Mouse (Mus musculus) forebrain, embryonic 16.5 days (tissue): ENCODE results near the gene Rhbdf2. TPM values are rescaled to one million over a fixed set of nuclear protein-coding genes. Genes with fewer than 3 reads are reported as not detected.

Source experiments
- ATAC-seq: fragments of 200-750 bp; cut with Nextera tagmentation; 2 replicates; pipeline ENCODE4 v1.8.0; 2017; ENCODE audit warnings: mild to moderate bottlenecking, moderate library complexity
- H3K27ac ChIP-seq: fragments of 300-500 bp; sonication (generic); 2 replicates; pipeline ENCODE4 v1.5.1; 2014; ENCODE audit warnings: low read length, control low read depth
- H3K27me3 ChIP-seq: fragments of 300-500 bp; sonication (generic); replicated peaks from 2 replicates; pipeline ENCODE4 v1.6.1; 2014; ENCODE audit warnings: low read length; ENCODE audit not compliant: control insufficient read depth, insufficient read depth
- H3K36me3 ChIP-seq: fragments of 300-500 bp; sonication (generic); 2 replicates; pipeline ENCODE4 v1.6.1; 2014; ENCODE audit not compliant: control insufficient read depth, insufficient read depth
- H3K4me1 ChIP-seq: fragments of 300-500 bp; sonication (generic); replicated peaks from 2 replicates; pipeline ENCODE4 v1.6.1; 2014; ENCODE audit warnings: low read length; ENCODE audit not compliant: control insufficient read depth, insufficient read depth
- H3K4me2 ChIP-seq: fragments of 300-500 bp; sonication (generic); 2 replicates; pipeline ENCODE4 v1.6.1; 2014; ENCODE audit warnings: mild to moderate bottlenecking, low read length, control low read depth
- H3K4me3 ChIP-seq: fragments of 300-500 bp; sonication (generic); replicated peaks from 2 replicates; pipeline ENCODE4 v1.5.1; 2014; ENCODE audit warnings: mild to moderate bottlenecking, low read length, control low read depth
- H3K9ac ChIP-seq: fragments of 300-500 bp; sonication (generic); replicated peaks from 2 replicates; pipeline ENCODE4 v1.6.1; 2014; ENCODE audit warnings: low read depth, low read length, control low read depth
- H3K9me3 ChIP-seq: fragments of 300-500 bp; sonication (generic); 2 replicates; pipeline ENCODE4 v1.6.1; 2016; ENCODE audit warnings: low read length; ENCODE audit not compliant: control insufficient read depth
- WGBS: fragments of 180-500 bp; shearing (Covaris S2); extraction: QIAGEN DNeasy Blood & Tissue Kit; methylation state at CpG from one replicate; pipeline ENCODE4 v1.1.7; 2014; 5-methylcytosine and 5-hydroxymethylcytosine counted together
- polyA plus RNA-seq: library from polyadenylated mRNA; unstranded; fragments of >200 nt; fragmentation: Nextera tagmentation; extraction: Ambion mirVana; gene quantifications from 2 replicates; pipeline ENCODE4 v1.2.1, GENCODE M21; 2015

Gene Rhbdf2
- polyA plus RNA-seq, 1 experiment from 2014 or later, result 1.0 TPM

DNA sequence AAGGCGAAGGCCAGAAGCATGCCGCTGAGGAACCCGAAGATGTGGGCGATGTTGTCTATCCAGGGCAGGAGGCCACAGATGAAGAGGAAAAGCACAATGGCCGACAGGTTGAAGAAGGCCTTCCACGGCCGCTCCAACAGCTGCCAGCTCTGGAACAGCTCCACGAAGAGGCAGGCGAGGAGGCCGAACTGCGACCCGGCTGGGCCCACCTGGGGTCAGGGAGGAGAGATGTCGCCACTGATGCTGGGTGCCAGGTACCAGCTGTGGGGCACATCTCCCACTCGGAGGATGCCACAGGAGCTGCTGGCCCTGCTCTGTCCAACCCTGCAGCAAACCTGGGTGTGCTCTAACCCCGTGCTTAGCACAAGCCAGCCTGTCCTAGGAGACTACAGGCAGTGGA is 27.6 kb downstream of the Rhbdf2 start:
- Histone ChIP-seq H3K9me3 (no peaks in the 10 kb centered on the region), H3K9ac (no peak overlapping the region), H3K36me3 (no peaks in the 10 kb centered on the region), H3K4me2 (no peak overlapping the region), H3K4me3 (no peak overlapping the region), H3K27ac (no peak overlapping the region), H3K27me3 (no peaks in the 10 kb centered on the region), H3K4me1 (peaks cover 4% of the 10 kb centered on the region; the same call in 1 of the 2 replicates)
- 90% methylated on average over 15 of the region's 15 CpGs for WGBS
- ATAC-seq, result no peak

- Histone ChIP-seq H3K27ac (no peak overlapping the region), H3K9me3 (no peaks in the 10 kb centered on the region), H3K27me3 (no peaks in the 10 kb centered on the region), H3K4me1 (peaks cover 9% of the 10 kb centered on the region), H3K9ac (no peak overlapping the region), H3K36me3 (no peaks in the 10 kb centered on the region), H3K4me2 (no peak overlapping the region), H3K4me3 (no peak overlapping the region)
- ATAC-seq, result no peak
- WGBS, result 76% methylated on average over 8 of the region's 8 CpGs
These were observed 28.6 kb downstream of the Rhbdf2 start for GRCm38 (mm10) chr11:116598193-116598592.

DNA sequence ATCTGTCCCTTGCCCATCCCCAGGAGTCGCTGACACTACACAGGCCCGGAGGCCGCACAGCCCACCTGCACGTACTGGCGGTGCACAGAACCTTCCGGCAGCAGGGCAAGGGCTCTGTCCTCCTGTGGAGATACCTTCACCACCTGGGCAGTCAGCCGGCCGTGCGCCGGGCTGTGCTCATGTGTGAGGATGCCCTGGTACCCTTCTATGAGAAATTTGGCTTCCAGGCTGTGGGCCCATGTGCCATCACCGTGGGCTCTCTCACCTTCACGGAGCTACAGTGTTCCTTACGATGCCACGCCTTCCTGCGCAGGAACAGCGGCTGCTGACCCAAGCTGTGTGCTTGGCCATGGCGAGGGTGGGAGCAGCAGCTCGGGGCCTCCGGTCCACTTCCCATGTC is 30.1 kb downstream of the Rhbdf2 start:
- no peaks in the 10 kb centered on the region for H3K27me3 ChIP-seq
- peaks cover 17% of the 10 kb centered on the region for H3K4me1 ChIP-seq
- no peak overlapping the region for H3K4me2 ChIP-seq
- no peak for ATAC-seq
- H3K9ac ChIP-seq, result no peak overlapping the region
- no peaks in the 10 kb centered on the region for H3K36me3 ChIP-seq
- H3K9me3 ChIP-seq, result no peaks in the 10 kb centered on the region
- H3K4me3 ChIP-seq, result no peak overlapping the region
- WGBS, result 89% methylated on average over 19 of the region's 19 CpGs
- H3K27ac ChIP-seq, result no peak overlapping the region

DNA sequence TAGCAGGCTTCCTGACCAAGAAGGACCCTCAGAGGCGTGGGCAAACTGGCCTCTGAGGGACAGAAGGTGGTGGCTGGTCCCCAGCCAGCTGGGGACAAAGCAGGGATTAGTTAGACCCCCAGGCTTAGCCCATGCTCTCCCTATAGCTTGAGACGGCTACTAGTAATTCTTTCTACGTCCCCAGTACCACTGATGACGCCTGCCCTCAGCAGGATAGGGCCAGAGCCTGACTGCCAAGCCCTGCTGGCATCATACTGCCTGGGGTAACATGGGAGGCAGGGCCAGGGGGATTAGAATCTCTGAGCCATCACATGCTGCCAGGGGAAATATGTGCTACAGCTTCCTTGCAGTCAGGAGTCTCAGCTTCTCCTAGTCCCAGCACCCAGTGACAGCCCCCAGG is 33.5 kb downstream of the Rhbdf2 start:
- H3K27me3 ChIP-seq, result no peaks in the 10 kb centered on the region
- ATAC-seq, result no peak
- peak overlapping the region; percentile 32 for H3K9ac ChIP-seq
- no peak overlapping the region for H3K4me2 ChIP-seq
- H3K27ac ChIP-seq, result peak overlapping the region; percentile 60
- H3K4me3 ChIP-seq, result no peak overlapping the region
- no peaks in the 10 kb centered on the region for H3K36me3 ChIP-seq
- H3K4me1 ChIP-seq, result peaks cover 20% of the 10 kb centered on the region
- WGBS, result 38% methylated on average over 4 of the region's 4 CpGs
- H3K9me3 ChIP-seq, result no peaks in the 10 kb centered on the region

GRCm38 (mm10) chr11:116592428-116592827 is 34.4 kb downstream of the Rhbdf2 start:
- Histone ChIP-seq H3K27me3 (no peaks in the 10 kb centered on the region), H3K36me3 (no peaks in the 10 kb centered on the region), H3K9ac (peak overlapping the region; percentile 36; the same call in 1 of the 2 replicates), H3K27ac (peak overlapping the region; percentile 80), H3K4me3 (no peak overlapping the region), H3K9me3 (no peaks in the 10 kb centered on the region), H3K4me1 (peaks cover 18% of the 10 kb centered on the region), H3K4me2 (no peak overlapping the region)
- peak; percentile 81 for ATAC-seq

GRCm38 (mm10) chr11:116591621-116592020 is 35.2 kb downstream of the Rhbdf2 start:
- no peak for ATAC-seq
- H3K4me1 ChIP-seq, result peaks cover 18% of the 10 kb centered on the region
- H3K4me2 ChIP-seq, result no peak overlapping the region
- no peak overlapping the region for H3K27ac ChIP-seq
- 85% methylated on average over 4 of the region's 4 CpGs for WGBS
- H3K36me3 ChIP-seq, result no peaks in the 10 kb centered on the region
- no peak overlapping the region for H3K4me3 ChIP-seq
- H3K9me3 ChIP-seq, result no peaks in the 10 kb centered on the region
- H3K9ac ChIP-seq, result no peak overlapping the region
- no peaks in the 10 kb centered on the region for H3K27me3 ChIP-seq

DNA sequence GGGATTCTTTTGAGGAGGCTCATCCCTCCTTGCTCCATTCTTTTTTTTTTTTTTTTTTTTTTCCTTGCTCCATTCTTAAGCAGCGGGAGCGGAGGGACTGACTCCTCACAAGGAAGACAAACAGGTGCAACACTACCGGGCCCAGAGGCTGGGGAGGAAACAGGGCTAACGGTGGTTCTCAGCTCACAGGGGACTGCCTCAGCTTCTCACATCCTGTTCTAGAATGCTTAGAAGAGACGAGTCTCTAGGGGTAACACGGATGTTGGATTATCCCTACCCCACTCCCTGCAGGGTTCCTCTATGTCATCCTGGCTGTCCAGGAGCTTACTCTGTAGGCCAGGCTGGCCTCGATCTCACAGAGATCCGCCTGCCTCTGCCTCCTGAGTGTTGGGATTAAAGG is 37.2 kb downstream of the Rhbdf2 start:
- ATAC-seq, result no peak
- H3K9me3 ChIP-seq, result no peaks in the 10 kb centered on the region
- no peaks in the 10 kb centered on the region for H3K27me3 ChIP-seq
- no peak overlapping the region for H3K27ac ChIP-seq
- no peak overlapping the region for H3K4me3 ChIP-seq
- no peaks in the 10 kb centered on the region for H3K36me3 ChIP-seq
- 68% methylated on average over 8 of the region's 8 CpGs for WGBS
- H3K4me2 ChIP-seq, result no peak overlapping the region
- no peak overlapping the region for H3K9ac ChIP-seq
- peaks cover 18% of the 10 kb centered on the region for H3K4me1 ChIP-seq

- no peaks in the 10 kb centered on the region for H3K36me3 ChIP-seq
- H3K4me2 ChIP-seq, result peak overlapping the region; percentile 2; the same call in 1 of the 2 replicates
- no peak overlapping the region for H3K27ac ChIP-seq
These were observed 37.7 kb downstream of the Rhbdf2 start for GRCm38 (mm10) chr11:116589020-116589531.

GRCm38 (mm10) chr11:116586801-116587631 is 39.8 kb downstream of the Rhbdf2 start:
- Histone ChIP-seq H3K27me3 (no peaks in the 10 kb centered on the region), H3K9ac (no peak overlapping the region), H3K9me3 (no peaks in the 10 kb centered on the region), H3K36me3 (no peaks in the 10 kb centered on the region), H3K27ac (no peak overlapping the region), H3K4me3 (peak overlapping the region; percentile 17; the same call in 1 of the 2 replicates), H3K4me2 (peak overlapping the region; percentile 43), H3K4me1 (peaks cover 5% of the 10 kb centered on the region)
- WGBS, result 19% methylated on average over 23 of the region's 23 CpGs
- peak; percentile 36 for ATAC-seq

More at GRCm38 (mm10) chr11:116589020-116589531, 37.7 kb downstream of the Rhbdf2 start:
- Histone ChIP-seq H3K4me3 (no peak overlapping the region), H3K4me1 (peaks cover 18% of the 10 kb centered on the region), H3K9me3 (no peaks in the 10 kb centered on the region), H3K27me3 (no peaks in the 10 kb centered on the region), H3K9ac (peak overlapping the region; percentile 41)
- ATAC-seq, result no peak
- WGBS, result 24% methylated on average over 14 of the region's 14 CpGs
